In the genomic region with DNA sequence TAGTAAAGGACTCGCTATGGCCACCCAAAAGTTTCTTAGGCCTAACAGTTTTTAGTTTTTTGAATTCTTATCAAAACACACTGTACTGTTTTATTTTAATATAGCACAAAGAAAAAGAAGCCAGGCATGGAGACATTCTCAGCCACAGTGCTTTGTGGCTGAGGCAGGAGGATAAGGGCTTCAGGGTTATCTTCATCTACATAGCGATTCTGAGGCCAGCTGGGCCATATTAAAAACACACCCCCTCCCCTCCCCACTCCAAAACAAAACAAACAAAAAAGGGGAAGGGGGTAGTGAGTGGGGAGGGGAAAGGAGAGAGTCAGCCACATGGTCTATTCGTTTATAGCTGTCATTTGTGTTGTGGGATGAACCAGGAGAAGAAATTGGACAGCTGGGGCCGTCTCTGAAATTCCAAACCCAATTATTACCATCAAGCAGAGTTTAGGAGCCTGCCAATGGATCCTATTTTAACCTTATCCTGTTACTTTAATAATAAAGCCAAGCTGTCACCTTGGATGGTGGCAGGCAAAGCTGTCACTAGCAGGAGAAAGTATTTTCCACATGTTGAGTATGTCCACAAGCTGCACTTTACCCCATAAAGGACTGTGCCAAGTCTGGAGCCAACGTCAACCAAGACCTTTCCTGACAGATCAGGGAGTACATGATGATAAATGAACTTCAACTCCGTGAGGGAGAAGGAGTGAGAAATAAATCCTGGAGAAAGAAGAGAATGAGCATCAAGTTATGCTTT, we compare ENCODE assay signal across 11 mouse cellular contexts. TPM values are rescaled to one million over a fixed set of nuclear protein-coding genes. Genes with fewer than 3 reads are reported as not detected.
DNase-seq lines count a peak whose midpoint lies in the region; ATAC-seq and TF ChIP-seq lines count a peak whose summit lies in the region.
"Had no signal": no experiment of that assay in that cellular context is flagged by ENCODE, and none has a peak within 500 bp of the region (broad histone marks: within the 10 kb centered on the region; RNA-seq: fewer than 3 reads in every experiment).

No protein-coding gene starts in this region.

- ATAC-seq in liver, embryonic 12.5 days, result no peak

- TF ChIP-seq CTCF in liver, adult 2 months (IDR thresholded peaks at IDR 0.05; ENCODE audit: low read depth, low read length), result no peak

- no peaks in the 10 kb centered on the region for H3K27me3 ChIP-seq in liver, adult 2 months (ENCODE audit: control insufficient read depth, insufficient read depth, low read length)
- H3K27me3 ChIP-seq in liver, embryonic 12.5 days (replicated peaks), result no peaks in the 10 kb centered on the region
- H3K27me3 ChIP-seq: embryonic facial prominence, embryonic 13.5 days had no signal

- 51% methylated on average over 6 of the region's 6 CpGs for WGBS in liver, adult 2 months
- 57% methylated on average over 6 of the region's 6 CpGs for WGBS in liver, embryonic 12.5 days (ENCODE audit: insufficient replicate concordance)

- H3K4me3 ChIP-seq in liver, adult 2 months (ENCODE audit: insufficient read depth, low read depth, low read length), result no peak overlapping the region
- H3K4me3 ChIP-seq in liver, embryonic 12.5 days, result no peak overlapping the region
- H3K4me3 ChIP-seq: embryonic facial prominence, embryonic 13.5 days had no signal

- H3K4me1 ChIP-seq in liver, adult 2 months (ENCODE audit: control insufficient read depth, insufficient read depth, low read length), result peaks cover 2% of the 10 kb centered on the region
- H3K4me1 ChIP-seq in liver, embryonic 12.5 days, result peaks cover 77% of the 10 kb centered on the region
- H3K4me1 ChIP-seq: embryonic facial prominence, embryonic 13.5 days had no signal

- peak overlapping the region; percentile 43; the same call in 1 of the 2 replicates for H3K4me2 ChIP-seq in liver, embryonic 12.5 days
- H3K4me2 ChIP-seq: embryonic facial prominence, embryonic 13.5 days had no signal

- no peaks in the 10 kb centered on the region for H3K9me3 ChIP-seq in liver, embryonic 12.5 days (replicated peaks)
- H3K9me3 ChIP-seq: embryonic facial prominence, embryonic 13.5 days had no signal

- H3K79me2 ChIP-seq in liver, adult 2 months (ENCODE audit: control insufficient read depth, insufficient read depth, low read length), result no peaks in the 10 kb centered on the region

- DNase-seq in liver, adult 2 months (ENCODE audit: extremely low read depth, low read depth, low spot score), result peak; percentile 82
- DNase-seq in liver, result no peak
- peak; percentile 57 for DNase-seq in kidney, adult 11 months
- peak; percentile 42 for DNase-seq in skeletal muscle tissue, adult 2 months (ENCODE audit: low read depth, low spot score)
- DNase-seq in frontal cortex, postnatal 36 days (ENCODE audit: low spot score in 2 of 2), result no peak
- no peak for DNase-seq in cerebellum, postnatal 14 days
- no peak for DNase-seq in thymus, postnatal 0 days (ENCODE audit: low spot score)
- DNase-seq: cerebellum, adult 2 months; thymus, adult 18-20 months had no signal

- H3K27ac ChIP-seq in liver, adult 2 months (replicated peaks; ENCODE audit: insufficient read depth, low read depth, low read length), result no peak overlapping the region
- H3K27ac ChIP-seq in liver, embryonic 12.5 days, result peak overlapping the region; percentile 83
- H3K27ac ChIP-seq: embryonic facial prominence, embryonic 13.5 days had no signal

- H3K9ac ChIP-seq in liver, adult 2 months (ENCODE audit: low read depth, low read length), result no peak overlapping the region
- 0 out of 2 replicates have a peak overlapping the region, but pooled peaks have one; percentile 10 for H3K9ac ChIP-seq in liver, embryonic 12.5 days
- H3K9ac ChIP-seq: embryonic facial prominence, embryonic 13.5 days had no signal

- peaks cover 1% of the 10 kb centered on the region; the same call in 1 of the 2 replicates for H3K36me3 ChIP-seq in liver, adult 2 months (ENCODE audit: control insufficient read depth, insufficient read depth, low read length)
- H3K36me3 ChIP-seq in liver, embryonic 12.5 days, result peaks cover 37% of the 10 kb centered on the region

- no peak for TF ChIP-seq POLR2A in liver, adult 2 months (IDR thresholded peaks at IDR 0.05; ENCODE audit: extremely low read depth, insufficient read depth, low read length)

RNA-seq across cellular contexts. Expression of a gene that starts 20.9 kb away (rescaled TPM):
- 11.5 and 13.0 TPM in 2 replicates for total RNA-seq in liver, adult 2 months (2014; rRNA removed)
- 4.5 and 5.5 TPM in 2 replicates for polyA plus RNA-seq in liver, adult 2 months (2012; rRNA removed)
- polyA plus RNA-seq in liver, embryonic 12.5 days (2016; fragmentation: Nextera tagmentation; extraction: Ambion mirVana), result 31.5 and 33.0 TPM in 2 replicates
- polyA plus RNA-seq in thymus, postnatal 0 days (2015; fragmentation: Nextera tagmentation; extraction: Ambion mirVana), result 13.4 and 13.5 TPM in 2 replicates

RNA-seq across cellular contexts. Expression of a gene that starts 21.0 kb away (rescaled TPM):
- total RNA-seq in liver, adult 2 months (2014; rRNA removed), result 52.1 and 91.7 TPM in 2 replicates
- polyA plus RNA-seq in liver, adult 2 months (2012; rRNA removed), result 16.5 and 19.5 TPM in 2 replicates
- polyA plus RNA-seq in liver, embryonic 12.5 days (2016; fragmentation: Nextera tagmentation; extraction: Ambion mirVana), result 105 and 106 TPM in 2 replicates
- 144 and 152 TPM in 2 replicates for polyA plus RNA-seq in thymus, postnatal 0 days (2015; fragmentation: Nextera tagmentation; extraction: Ambion mirVana)

RNA-seq across cellular contexts. Expression of a gene that starts 44.9 kb away (rescaled TPM):
- total RNA-seq in liver, adult 2 months (2014; rRNA removed), result 5.2 and 6.8 TPM in 2 replicates
- 1.4 and 1.6 TPM in 2 replicates for polyA plus RNA-seq in liver, adult 2 months (2012; rRNA removed)
- polyA plus RNA-seq in liver, embryonic 12.5 days (2016; fragmentation: Nextera tagmentation; extraction: Ambion mirVana), result 47.6 and 54.4 TPM in 2 replicates
- 33.2 and 35.5 TPM in 2 replicates for polyA plus RNA-seq in thymus, postnatal 0 days (2015; fragmentation: Nextera tagmentation; extraction: Ambion mirVana)

Comparison
In these comparisons a context has a peak if more than half of its experiments do, and no peak if none do; other contexts are left out.
1. DNase-seq: peak in liver, adult 2 months (single experiment), kidney, adult 11 months (single experiment) and skeletal muscle tissue, adult 2 months (single experiment); none in liver (single experiment), frontal cortex, postnatal 36 days (0 of 2), cerebellum, postnatal 14 days (0 of 2) and thymus, postnatal 0 days (single experiment).
2. RNA of a gene that starts 44.9 kb away (polyA plus RNA-seq): 47.6 to 54.4 TPM in liver, embryonic 12.5 days and 33.2 to 35.5 TPM in thymus, postnatal 0 days; 1.4 to 1.6 TPM in liver, adult 2 months; every median in the first group is over 10 times any median in the second.